Mouse (Mus musculus) C2C12 (cell line): ENCODE measurements around the gene Zfx.

Source experiments
- CTCF ChIP-seq: IDR thresholded peaks from one replicate; pipeline ENCODE4 v1.5.1; 2011; ENCODE audit not compliant: control insufficient read depth, insufficient read depth, insufficient read length
- MAX ChIP-seq: IDR thresholded peaks from one replicate; pipeline ENCODE4 v1.6.1; 2011; ENCODE audit warnings: mild to moderate bottlenecking, control low read depth
- USF1 ChIP-seq: IDR thresholded peaks from one replicate; pipeline ENCODE4 v1.6.1; 2011; ENCODE audit warnings: low read depth, mild to moderate bottlenecking, control low read depth, moderate library complexity

DNA sequence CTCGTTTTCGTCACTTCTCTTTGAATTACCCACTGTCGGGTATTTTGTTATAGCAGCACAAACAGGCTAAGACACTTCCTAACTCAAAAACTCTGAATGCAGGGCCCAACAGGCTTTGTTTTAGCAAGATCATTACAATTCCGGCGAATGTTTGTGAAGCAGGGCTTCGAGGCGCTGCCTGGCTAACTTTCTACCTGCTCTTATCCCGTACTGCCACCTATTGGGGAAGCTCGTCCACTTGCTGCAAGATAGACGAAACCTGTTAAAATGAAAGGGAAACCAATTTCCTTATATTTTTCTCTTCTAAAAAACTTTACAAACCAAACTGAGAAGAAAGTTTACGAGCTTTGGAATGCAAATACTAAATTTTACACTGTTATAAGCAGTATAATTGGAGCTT lies 90.6 kb downstream of the Zfx start:
- TF ChIP-seq CTCF, result no peak
- TF ChIP-seq USF1, result no peak
- no peak for TF ChIP-seq MAX
